Mouse (Mus musculus) lung, postnatal 0 days (tissue): ENCODE data around the gene Ahnak.

Experiments used
- CTCF ChIP-seq: IDR thresholded peaks from 2 replicates; pipeline ENCODE4 v1.5.1; 2016; ENCODE audit warnings: antibody characterized with exemption, mild to moderate bottlenecking
- EP300 ChIP-seq: IDR thresholded peaks from 2 replicates; pipeline ENCODE4 v1.6.1; 2016; ENCODE audit warnings: antibody characterized with exemption, mild to moderate bottlenecking, control low read depth

DNA sequence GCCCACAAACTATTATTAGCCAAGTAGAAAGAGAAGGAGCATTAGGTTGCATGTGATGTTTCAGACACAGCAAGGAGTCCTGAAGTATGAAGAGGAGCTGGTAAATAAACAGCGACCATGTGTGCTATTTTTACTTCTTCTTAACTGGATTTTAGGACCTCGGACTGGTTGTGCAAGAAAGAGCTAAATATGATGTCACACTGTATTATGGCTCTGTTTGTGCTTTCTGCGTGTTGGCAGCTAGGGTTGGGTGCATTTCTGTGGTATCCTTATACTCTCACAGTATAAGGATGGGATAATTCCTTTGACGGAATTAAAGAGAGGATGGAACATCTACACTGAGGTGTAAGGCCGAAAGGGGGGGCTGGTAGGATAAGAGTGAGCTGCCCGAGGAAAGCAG is 43.8 kb upstream of the Ahnak start:
- TF ChIP-seq CTCF (peak; percentile 32; the same call in 1 of the 2 replicates), EP300 (no peak)
